Mouse (Mus musculus): Measurements from ENCODE around the gene Unc5c. TPM values are rescaled to one million over a fixed set of nuclear protein-coding genes. Genes with fewer than 3 reads are reported as not detected.

The Unc5c gene
- total and polyA plus RNA-seq, 3 experiments: not detected

DNA sequence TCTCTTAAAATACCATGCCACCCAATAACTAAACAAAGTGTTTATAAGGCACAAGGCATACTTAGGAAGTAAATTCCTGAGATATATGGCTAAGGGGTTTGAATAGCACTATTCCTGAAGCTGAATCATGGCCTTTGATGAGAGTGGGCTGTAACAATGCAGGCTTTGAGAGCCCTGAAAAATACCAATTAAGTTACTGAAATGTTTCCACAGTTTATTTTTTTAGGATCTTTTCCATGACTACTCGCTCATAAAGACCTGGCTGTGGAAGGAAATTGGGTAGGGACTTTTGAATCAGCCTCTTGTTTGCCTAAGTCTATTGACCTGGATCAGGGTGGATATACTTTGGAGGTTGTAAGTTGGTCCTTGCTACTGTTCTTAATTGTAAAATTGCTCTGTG is 44.8 kb downstream of the Unc5c start:
- no peaks in the 10 kb centered on the region for H3K4me1 ChIP-seq (ENCODE audit: control insufficient read depth in 1 of 2, insufficient read depth in 2 of 2)
- H3K27me3 ChIP-seq (replicated peaks): no peaks in the 10 kb centered on the region
- no peak for TF ChIP-seq ZNF384 (IDR thresholded peaks at IDR 0.05; ENCODE audit: low read depth, low read length)
- TF ChIP-seq TCF12 (IDR thresholded peaks at IDR 0.05; ENCODE audit: low read depth, low read length): no peak
- TF ChIP-seq MYC (IDR thresholded peaks at IDR 0.05; ENCODE audit: low read depth, low read length): no peak
- TF ChIP-seq TBP (conservative IDR thresholded peaks at IDR 0.05; ENCODE audit: low read depth, low read length): no peak
- TF ChIP-seq NRF1 (IDR thresholded peaks at IDR 0.05; ENCODE audit: low read depth, low read length): no peak
- TF ChIP-seq MEF2A (IDR thresholded peaks at IDR 0.05; ENCODE audit: borderline replicate concordance, low read depth, low read length): no peak
- TF ChIP-seq POLR2A (IDR thresholded peaks at IDR 0.05; ENCODE audit: low read depth, low read length): no peak
- TF ChIP-seq KAT2A (IDR thresholded peaks at IDR 0.05; ENCODE audit: insufficient replicate concordance, low read length): no peak
- TF ChIP-seq HCFC1 (IDR thresholded peaks at IDR 0.05; ENCODE audit: low read depth, low read length): no peak
- TF ChIP-seq IRF4 (IDR thresholded peaks at IDR 0.05; ENCODE audit: low read depth, low read length): no peak
- H3K36me3 ChIP-seq (replicated peaks in 1 of 2; ENCODE audit: control insufficient read depth in 1 of 2, insufficient read depth in 1 of 2, low read length in 1 of 2): no peaks in the 10 kb centered on the region
- no peak overlapping the region for H3K9ac ChIP-seq (ENCODE audit: insufficient read depth, low read depth)
- H3K4me2 ChIP-seq (ENCODE audit: insufficient read depth, low read depth, poor library complexity, severe bottlenecking): no peak overlapping the region
- no peak for DNase-seq (ENCODE audit: extremely low read depth)
- in situ Hi-C loops (cut with MboI; ENCODE audit: low pct_ligation_motif_present, low pct_unique_long_range_greater_than_20kb, low sequenced_read_pairs) (no loop called here), dilution Hi-C loops (cut with MboI; ENCODE audit: extremely low pct_ligation_motif_present, extremely low pct_unique_long_range_greater_than_20kb, low sequenced_read_pairs) (no loop called here)
- H3K79me2 ChIP-seq (replicated peaks; ENCODE audit: control insufficient read depth, extremely low read depth, insufficient read depth, poor library complexity, severe bottlenecking): no peaks in the 10 kb centered on the region
- no peaks in the 10 kb centered on the region for H3K9me3 ChIP-seq (replicated peaks; ENCODE audit: low read length)
- H3K4me3 ChIP-seq (replicated peaks in 1 of 3; ENCODE audit: low read depth in 2 of 3, low read length in 2 of 3, poor library complexity in 1 of 3): no peak overlapping the region
- H3K27ac ChIP-seq (ENCODE audit: insufficient read depth, low read depth): no peak overlapping the region

DNA sequence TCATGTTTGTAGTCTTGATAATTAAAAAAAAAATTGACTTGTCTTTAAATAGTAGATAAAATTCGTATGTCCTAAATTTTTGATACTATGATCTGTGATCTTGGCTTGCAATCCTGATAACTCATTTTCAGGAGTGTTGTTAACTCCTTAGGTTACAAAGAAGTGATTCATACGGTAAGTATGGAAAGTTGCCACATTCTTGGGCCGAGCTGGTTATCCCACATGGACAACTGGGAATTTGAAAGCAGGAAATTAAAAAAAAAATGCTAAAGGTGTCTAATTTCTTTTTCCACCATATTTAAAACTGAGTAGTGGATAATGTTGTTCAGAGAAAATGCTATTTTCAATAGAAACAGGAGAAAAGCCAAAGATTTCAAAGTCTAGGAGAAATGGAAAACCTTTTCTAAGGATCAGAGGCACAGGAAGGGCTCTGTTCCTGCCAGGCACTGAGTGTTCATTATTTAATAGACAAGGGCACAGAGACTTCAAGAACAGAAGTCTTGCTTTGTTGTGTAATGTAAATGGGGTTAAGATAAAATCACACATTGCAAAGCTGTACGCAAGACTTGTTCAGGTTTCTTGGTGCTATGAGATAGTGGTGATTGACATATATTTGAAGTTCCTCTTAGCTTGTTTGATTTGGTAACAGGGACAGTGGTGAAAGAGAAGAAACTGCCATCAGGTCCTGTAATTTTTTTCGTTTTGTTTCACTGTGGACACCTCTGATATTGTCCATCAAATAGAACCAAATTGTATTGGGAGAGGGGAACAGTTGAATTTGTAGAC is 46.4 kb downstream of the Unc5c start:
- Histone ChIP-seq H3K27ac (ENCODE audit: insufficient read depth, low read depth) (no peak overlapping the region), H3K9me3 (replicated peaks; ENCODE audit: low read length) (no peaks in the 10 kb centered on the region), H3K27me3 (replicated peaks) (no peaks in the 10 kb centered on the region), H3K4me1 (ENCODE audit: control insufficient read depth in 1 of 2, insufficient read depth in 2 of 2) (no peaks in the 10 kb centered on the region), H3K79me2 (replicated peaks; ENCODE audit: control insufficient read depth, extremely low read depth, insufficient read depth, poor library complexity, severe bottlenecking) (no peaks in the 10 kb centered on the region), H3K9ac (ENCODE audit: insufficient read depth, low read depth) (no peak overlapping the region), H3K36me3 (replicated peaks in 1 of 2; ENCODE audit: control insufficient read depth in 1 of 2, insufficient read depth in 1 of 2, low read length in 1 of 2) (no peaks in the 10 kb centered on the region), H3K4me2 (ENCODE audit: insufficient read depth, low read depth, poor library complexity, severe bottlenecking) (no peak overlapping the region), H3K4me3 (replicated peaks in 1 of 3; ENCODE audit: low read depth in 2 of 3, low read length in 2 of 3, poor library complexity in 1 of 3) (no peak overlapping the region)
- dilution Hi-C loops (cut with MboI; ENCODE audit: extremely low pct_ligation_motif_present, extremely low pct_unique_long_range_greater_than_20kb, low sequenced_read_pairs) (no loop called here), in situ Hi-C loops (cut with MboI; ENCODE audit: low pct_ligation_motif_present, low pct_unique_long_range_greater_than_20kb, low sequenced_read_pairs) (no loop called here)
- no peak for DNase-seq (ENCODE audit: extremely low read depth)
- TF ChIP-seq RAD21 (IDR thresholded peaks at IDR 0.05; ENCODE audit: low read depth, low read length) (no peak), MAX (IDR thresholded peaks at IDR 0.05; ENCODE audit: low read length) (no peak), SIN3A (IDR thresholded peaks at IDR 0.05; ENCODE audit: low read length) (no peak), ELF1 (IDR thresholded peaks at IDR 0.05; ENCODE audit: low read depth, low read length) (no peak), ZNF384 (IDR thresholded peaks at IDR 0.05; ENCODE audit: low read depth, low read length) (no peak), ZC3H11A (IDR thresholded peaks at IDR 0.05; ENCODE audit: low read depth, low read length) (no peak), TCF12 (IDR thresholded peaks at IDR 0.05; ENCODE audit: low read depth, low read length) (no peak), MAFK (IDR thresholded peaks at IDR 0.05; ENCODE audit: insufficient replicate concordance, low read length) (no peak), E2F4 (IDR thresholded peaks at IDR 0.05; ENCODE audit: insufficient replicate concordance, low read depth, low read length) (no peak)

Measured in CH12.LX (cell line).